Mouse (Mus musculus): ENCODE measurements at regions not wholly inside any gene's neighbourhood (a gene's known extent, or its start where the extent isn't known, plus 50 kb on each side); places are given as distances from the start of the nearest gene placed in this dataset.
A peak's percentile ranks its signal among the peaks of the same experiment; 100 is the strongest.

DNA sequence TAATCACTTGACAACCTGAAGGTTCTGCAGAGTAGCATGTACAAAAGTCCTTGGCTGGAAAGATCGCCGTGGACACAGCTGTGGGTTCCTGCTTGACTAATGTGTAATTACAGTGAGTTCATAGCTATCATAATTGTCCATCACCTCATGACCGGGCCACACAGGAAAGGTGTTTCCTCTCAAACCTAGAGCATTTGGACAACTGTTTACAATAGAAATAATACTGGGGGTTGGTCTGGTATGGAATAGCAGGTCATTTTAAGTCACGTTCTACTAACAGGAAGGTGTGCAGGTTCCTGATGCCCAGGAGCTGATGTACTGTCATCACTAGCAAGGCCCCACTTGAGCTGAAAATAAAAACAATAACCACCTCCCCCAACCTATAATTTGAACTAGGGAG lies 283.1 kb upstream of the Gm26657 start:
- DNase-seq (ENCODE audit: low spot score) = no peak

DNA sequence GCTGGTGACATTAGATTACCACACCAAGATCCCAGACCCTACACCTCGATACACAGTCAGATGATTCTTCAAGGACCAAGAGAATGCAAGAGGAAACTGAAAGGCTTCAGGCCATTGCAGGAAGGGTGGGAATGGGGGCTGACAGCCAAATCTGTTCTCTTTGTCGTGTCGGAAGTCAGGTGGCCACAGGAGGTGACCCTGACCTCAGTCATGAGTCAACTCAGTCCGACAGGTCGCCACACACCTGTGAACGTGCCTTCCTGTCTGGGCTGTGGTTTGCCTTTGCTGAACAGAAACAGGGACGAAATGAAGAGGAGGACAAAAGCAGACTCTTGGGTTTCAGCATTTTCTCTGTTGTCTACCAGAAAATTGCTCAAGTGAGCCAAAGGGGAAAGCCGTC lies 318.3 kb upstream of the Gm26657 start:
- no peak for DNase-seq (ENCODE audit: low spot score)

GRCm38 (mm10) chr4:56419122-56419913 lies 320.6 kb upstream of the Gm26657 start:
- DNase-seq (ENCODE audit: low spot score) = no peak

DNA sequence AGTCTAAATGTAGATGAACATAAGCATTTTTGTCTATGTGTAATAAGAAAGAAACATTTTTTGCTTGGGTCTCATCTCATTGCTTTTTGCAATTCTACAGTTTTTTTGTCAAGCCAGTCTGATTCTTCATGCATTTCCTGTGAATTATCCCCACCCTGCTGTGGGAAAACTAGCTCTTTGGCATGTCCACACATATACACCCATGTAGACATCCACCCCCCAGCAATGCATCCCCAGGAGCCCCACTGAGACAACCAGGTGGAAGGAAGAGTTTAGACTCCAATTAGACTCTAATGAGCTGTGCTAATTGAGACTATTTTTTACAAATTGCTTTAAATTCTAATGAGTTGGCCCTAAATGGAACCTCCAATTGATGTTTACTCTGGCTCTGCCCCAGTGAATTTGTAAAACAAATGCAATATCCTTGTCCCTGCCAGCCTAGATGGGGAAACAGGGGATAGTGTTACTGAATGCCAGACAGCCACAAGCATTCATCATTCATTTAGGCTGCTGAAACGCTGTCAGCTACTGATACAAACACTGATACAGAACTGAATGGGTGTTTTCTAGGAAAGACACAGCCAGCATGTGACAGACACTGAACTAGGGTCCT lies 328.7 kb upstream of the Gm26657 start:
- no peak for DNase-seq (ENCODE audit: low spot score)

DNA sequence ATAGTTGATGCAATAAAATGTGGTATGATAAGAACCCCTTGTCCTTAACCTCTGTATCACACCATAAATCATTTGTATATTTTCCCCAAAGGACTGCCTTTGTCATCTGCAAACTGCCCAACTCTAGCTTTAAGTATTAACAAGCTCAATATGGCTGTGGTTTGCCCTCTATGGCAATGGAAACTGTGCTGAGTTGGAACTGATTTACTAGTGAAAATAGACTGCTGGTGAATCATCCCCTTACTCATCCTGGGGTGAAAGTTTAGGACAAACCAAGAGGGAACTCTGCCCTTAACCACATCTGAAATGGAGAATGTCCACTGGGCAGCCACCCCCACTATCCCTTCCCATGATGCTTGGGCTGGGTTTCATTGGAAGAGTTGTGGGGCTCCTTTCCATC lies 346.1 kb upstream of the Gm26657 start:
- DNase-seq (ENCODE audit: low spot score) = no peak

DNA sequence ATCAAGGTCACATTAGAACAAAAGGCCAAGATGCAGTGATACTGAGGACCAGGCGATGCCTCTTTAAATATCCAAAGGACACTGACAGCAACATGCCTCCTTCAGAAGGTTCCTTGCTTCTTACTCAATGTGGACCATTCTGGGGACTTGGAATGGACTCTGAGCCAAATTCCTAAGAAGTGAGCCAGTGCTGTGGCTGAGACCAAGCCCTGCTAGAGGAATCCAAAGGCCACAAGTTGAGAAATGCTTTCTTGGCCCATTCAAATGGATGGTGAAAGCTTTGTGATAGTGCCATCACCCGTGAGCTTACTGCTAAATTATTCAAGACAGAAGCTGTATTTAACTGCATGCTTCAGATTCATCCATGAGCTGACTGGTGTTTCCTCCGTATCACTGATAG lies 352.8 kb upstream of the Gm26657 start:
- peak; percentile 32 for DNase-seq (ENCODE audit: low spot score)

- DNase-seq (ENCODE audit: low spot score) = no peak
These were observed 364.1 kb upstream of the Gm26657 start for GRCm38 (mm10) chr4:56375745-56376144.

GRCm38 (mm10) chr4:56374466-56374865 lies 365.4 kb upstream of the Gm26657 start:
- no peak for DNase-seq (ENCODE audit: low spot score)

DNA sequence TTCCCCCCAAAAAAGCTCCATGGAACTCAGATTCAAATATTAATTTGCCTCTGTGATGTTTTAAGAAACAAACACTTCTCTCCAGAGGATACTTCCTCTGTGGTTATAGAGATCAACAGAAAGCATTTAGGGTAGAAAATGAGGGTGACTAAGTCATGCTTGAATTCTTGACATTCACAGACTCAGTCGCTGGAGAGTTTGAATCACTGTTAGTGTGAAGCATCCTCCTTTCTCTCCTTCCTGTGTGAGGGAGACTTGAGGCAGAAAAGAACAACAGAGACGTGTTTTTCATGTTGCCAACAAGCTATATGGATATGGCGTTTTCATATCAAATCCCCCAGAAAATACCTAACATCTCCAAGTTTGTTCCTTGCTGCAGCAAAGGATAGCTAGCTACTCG lies 366.1 kb upstream of the Gm26657 start:
- DNase-seq (ENCODE audit: low spot score) = no peak

- no peak for DNase-seq (ENCODE audit: low spot score)
These were observed 366.7 kb upstream of the Gm26657 start for GRCm38 (mm10) chr4:56373167-56373566.

GRCm38 (mm10) chr4:56372711-56373110 lies 367.2 kb upstream of the Gm26657 start:
- DNase-seq (ENCODE audit: low spot score) = peak; percentile 4

GRCm38 (mm10) chr4:56364594-56364993 lies 375.3 kb upstream of the Gm26657 start:
- no peak for DNase-seq (ENCODE audit: low spot score)

DNA sequence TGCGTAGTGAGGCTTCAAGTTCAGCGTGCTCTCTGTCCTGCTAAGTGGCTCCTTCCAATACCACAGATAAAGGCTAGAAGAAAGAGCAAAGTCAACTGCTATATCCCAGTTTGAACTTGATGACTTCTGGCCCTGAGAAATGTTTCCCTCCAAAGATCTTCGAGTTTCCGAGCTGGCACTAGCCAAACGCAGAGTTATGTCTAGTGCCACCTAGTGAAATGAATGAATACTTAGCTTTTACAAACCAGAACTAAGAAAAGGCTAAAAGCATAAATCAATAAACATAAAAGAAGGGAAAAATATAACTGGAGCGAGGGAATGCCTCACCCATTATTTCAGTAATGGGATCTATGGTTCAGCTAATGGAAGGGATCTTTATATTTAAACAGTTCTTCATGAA lies 377.7 kb upstream of the Gm26657 start:
- peak; percentile 11 for DNase-seq (ENCODE audit: low spot score)

GRCm38 (mm10) chr4:56349216-56349615 lies 390.7 kb upstream of the Gm26657 start:
- no peak for DNase-seq (ENCODE audit: low spot score)

GRCm38 (mm10) chr4:56325156-56325555 lies 414.7 kb upstream of the Gm26657 start:
- no peak for DNase-seq (ENCODE audit: low spot score)

DNA sequence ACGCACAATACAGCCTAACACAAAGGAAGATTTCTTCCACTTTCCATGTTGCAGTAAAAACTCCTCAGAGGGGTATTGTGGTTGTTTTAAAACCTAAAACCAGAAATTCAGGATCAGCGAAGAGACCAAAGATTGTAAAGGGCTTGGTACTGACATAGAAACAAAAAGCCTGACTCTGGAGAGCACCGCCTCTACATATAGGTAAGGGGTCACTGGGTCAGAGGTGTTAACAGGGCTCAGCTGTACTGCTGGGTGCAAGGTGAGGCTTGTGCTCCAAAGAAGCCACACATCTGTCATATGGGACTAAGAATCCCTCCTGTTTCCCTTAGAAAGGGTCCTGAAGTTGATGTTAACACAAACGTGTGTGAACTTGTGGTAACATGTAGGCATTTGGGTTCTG lies 420.7 kb upstream of the Gm26657 start:
- DNase-seq (ENCODE audit: low spot score) = no peak

DNA sequence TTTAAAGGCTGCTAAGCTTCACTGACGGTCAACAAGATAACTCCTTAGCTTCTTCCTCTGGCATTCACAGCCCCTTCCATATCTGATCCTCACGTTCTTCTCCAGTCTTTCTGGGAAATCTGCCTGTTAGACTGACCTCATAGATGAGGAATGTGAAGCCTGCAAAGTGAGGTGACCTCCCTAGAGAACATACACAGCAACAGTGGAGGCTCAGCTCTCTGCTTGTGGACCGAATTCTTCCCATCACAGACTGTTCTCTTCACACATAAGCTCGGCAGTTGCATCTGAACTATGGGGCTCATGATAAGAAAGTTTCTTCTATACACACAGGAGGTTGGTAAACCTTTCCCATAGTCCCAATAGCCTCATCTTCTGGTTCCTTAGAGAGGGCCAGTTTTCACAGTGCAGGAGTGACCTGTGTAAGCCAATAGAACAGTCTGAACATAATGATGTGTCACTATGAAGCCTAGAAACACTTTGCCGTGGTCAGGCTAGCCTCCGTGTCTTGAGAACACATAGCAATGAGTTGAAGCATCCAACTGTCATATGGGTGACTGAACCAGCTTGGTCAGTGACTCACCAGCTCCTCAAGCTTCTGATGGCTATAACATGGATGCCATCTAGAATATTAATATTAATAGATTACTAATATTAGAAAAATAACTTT lies 434.1 kb upstream of the Gm26657 start:
- peak; percentile 44 for DNase-seq (ENCODE audit: low spot score)

DNA sequence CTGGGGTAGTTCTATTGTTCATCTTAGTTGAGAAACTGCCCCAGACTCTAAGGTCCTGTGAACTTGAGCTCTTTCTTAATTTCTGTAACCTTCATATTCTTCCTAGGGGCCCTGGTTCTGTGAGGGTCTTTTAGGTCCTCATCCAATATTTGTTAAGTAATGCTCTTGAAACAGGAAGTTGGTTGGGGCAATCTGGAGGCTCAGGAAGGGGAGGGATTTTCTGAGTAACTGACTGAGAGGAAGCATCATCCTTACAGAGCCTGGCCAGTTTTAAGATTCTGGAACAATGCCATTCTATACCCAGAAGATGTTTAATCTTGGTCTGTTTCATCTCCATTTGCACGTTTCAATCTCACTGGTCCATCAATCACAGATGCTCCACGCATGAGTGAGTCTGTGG lies 435.6 kb upstream of the Gm26657 start:
- DNase-seq (ENCODE audit: low spot score) = no peak

DNA sequence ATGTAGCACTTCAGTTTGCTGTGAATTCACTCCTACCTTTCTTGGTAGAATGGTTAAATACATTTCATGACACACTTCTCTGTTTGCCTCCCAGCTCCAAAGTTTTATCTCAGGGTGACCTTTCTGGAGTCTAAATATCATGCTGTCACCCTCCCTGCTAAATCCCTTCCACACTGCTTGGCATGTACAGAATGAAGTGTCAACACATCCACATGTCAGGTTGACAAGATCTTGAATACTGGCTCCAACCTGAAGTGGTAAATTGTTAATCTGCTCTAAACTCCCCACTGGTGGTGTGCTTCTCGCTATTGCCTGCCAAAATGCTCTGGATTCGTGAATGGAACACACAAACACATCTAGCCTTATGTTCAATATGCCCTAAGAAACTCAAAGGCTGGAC lies 451.9 kb upstream of the Gm26657 start:
- DNase-seq (ENCODE audit: low spot score) = no peak

- DNase-seq (ENCODE audit: low spot score) = no peak
These were observed 455.4 kb upstream of the Gm26657 start for GRCm38 (mm10) chr4:56284490-56284889.

GRCm38 (mm10) chr4:56275836-56276235 lies 464.0 kb upstream of the Gm26657 start:
- DNase-seq (ENCODE audit: low spot score) = no peak

GRCm38 (mm10) chr4:56271390-56271789 lies 468.5 kb upstream of the Gm26657 start:
- no peak for DNase-seq (ENCODE audit: low spot score)

- DNase-seq (ENCODE audit: low spot score) = no peak
These were observed 475.2 kb upstream of the Gm26657 start for GRCm38 (mm10) chr4:56264626-56265025.

Data from lung, postnatal 25 days (tissue).